Mouse (Mus musculus) midbrain, embryonic 12.5 days (tissue): ENCODE data around the gene Ttyh2. TPM values are rescaled to one million over a fixed set of nuclear protein-coding genes. Genes with fewer than 3 reads are reported as not detected.

Experiments used
- ATAC-seq: fragments of 200-750 bp; cut with Nextera tagmentation; 2 replicates; pipeline ENCODE4 v1.8.0; 2017; ENCODE audit warnings: low read depth, moderate TSS enrichment, moderate library complexity; ENCODE audit not compliant: low FRiP score
- H3K27ac ChIP-seq: fragments of 300-500 bp; sonication (generic); replicated peaks from 2 replicates; pipeline ENCODE4 v1.5.1; 2016; ENCODE audit warnings: mild to moderate bottlenecking
- H3K27me3 ChIP-seq: fragments of 300-500 bp; sonication (generic); 2 replicates; pipeline ENCODE4 v1.6.1; 2016; ENCODE audit warnings: mild to moderate bottlenecking
- H3K36me3 ChIP-seq: fragments of 300-500 bp; sonication (generic); 2 replicates; pipeline ENCODE4 v1.6.1; 2016
- H3K4me1 ChIP-seq: fragments of 300-500 bp; sonication (generic); 2 replicates; pipeline ENCODE4 v1.6.1; 2016
- H3K4me2 ChIP-seq: fragments of 300-500 bp; sonication (generic); replicated peaks from 2 replicates; pipeline ENCODE4 v1.6.1; 2016; ENCODE audit warnings: mild to moderate bottlenecking, moderate library complexity
- H3K4me3 ChIP-seq: fragments of 300-500 bp; sonication (generic); 2 replicates; pipeline ENCODE4 v1.5.1; 2016; ENCODE audit warnings: mild to moderate bottlenecking
- H3K9ac ChIP-seq: fragments of 300-500 bp; sonication (generic); replicated peaks from 2 replicates; pipeline ENCODE4 v1.6.1; 2016; ENCODE audit warnings: mild to moderate bottlenecking, moderate library complexity
- H3K9me3 ChIP-seq: fragments of 300-500 bp; sonication (generic); 2 replicates; pipeline ENCODE4 v1.6.1; 2016; ENCODE audit warnings: mild to moderate bottlenecking
- WGBS: fragments of 180-500 bp; shearing (Covaris S2); methylation state at CpG from one replicate; pipeline ENCODE4 v1.1.7; 2016; 5-methylcytosine and 5-hydroxymethylcytosine counted together
- polyA plus RNA-seq: library from polyadenylated mRNA; unstranded; fragments of >200 nt; fragmentation: Nextera tagmentation; extraction: Ambion mirVana; gene quantifications from 2 replicates; pipeline ENCODE4 v1.2.1, GENCODE M21; 2016

Gene Ttyh2
- polyA plus RNA-seq, 1 experiment from 2014 or later, result 12.3 TPM

DNA sequence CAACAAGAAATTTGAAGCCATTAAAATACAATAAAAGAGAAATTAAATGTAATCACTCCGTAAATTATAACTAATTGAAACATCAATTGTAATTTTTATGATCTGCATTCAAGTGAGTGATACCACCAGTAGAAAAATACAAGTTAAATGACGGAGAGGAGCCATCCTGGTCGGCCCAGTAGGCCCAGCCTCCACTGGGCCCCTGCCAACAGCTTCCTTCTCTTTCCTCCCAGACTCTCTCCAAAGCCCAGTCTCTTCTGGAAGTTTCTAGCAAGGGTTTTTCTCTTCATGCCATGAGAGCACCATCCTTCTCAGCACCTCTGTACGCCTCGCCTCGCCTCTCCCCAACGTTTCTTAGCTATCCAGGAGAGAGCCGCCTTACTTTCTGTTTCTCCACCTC lies 34.1 kb upstream of the Ttyh2 start:
- ATAC-seq, result no peak
- peaks cover 29% of the 10 kb centered on the region for H3K4me1 ChIP-seq
- no peak overlapping the region for H3K9ac ChIP-seq
- peak overlapping the region; percentile 49; the same call in 1 of the 2 replicates for H3K27ac ChIP-seq
- peaks cover 2% of the 10 kb centered on the region; the same call in 1 of the 2 replicates for H3K9me3 ChIP-seq
- H3K27me3 ChIP-seq, result peaks cover 41% of the 10 kb centered on the region
- WGBS, result 92% methylated on average over 8 of the region's 8 CpGs
- no peaks in the 10 kb centered on the region for H3K36me3 ChIP-seq
- H3K4me2 ChIP-seq, result no peak overlapping the region
- H3K4me3 ChIP-seq, result no peak overlapping the region

DNA sequence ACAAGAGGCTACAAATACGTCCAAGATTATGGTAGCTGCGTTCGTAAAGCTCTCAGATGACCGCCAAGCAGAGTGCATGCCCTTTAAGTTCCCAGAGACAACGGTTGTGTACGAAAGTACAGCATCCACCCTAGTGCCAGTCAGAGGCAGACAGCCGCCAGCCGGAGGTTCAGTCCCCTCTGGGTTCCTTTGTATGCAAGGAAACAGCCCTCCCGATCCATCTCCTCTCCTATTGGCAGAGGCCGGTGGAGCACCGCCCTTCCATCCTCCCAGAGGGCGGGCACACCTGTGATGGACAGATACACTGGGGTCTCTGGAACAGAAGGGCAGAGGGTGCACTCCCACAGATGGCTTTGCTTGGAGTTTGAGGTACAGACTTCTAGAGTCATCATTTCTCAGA lies 33.0 kb upstream of the Ttyh2 start:
- no peak overlapping the region for H3K27ac ChIP-seq
- WGBS, result 45% methylated on average over 12 of the region's 12 CpGs
- peaks cover 7% of the 10 kb centered on the region; the same call in 1 of the 2 replicates for H3K9me3 ChIP-seq

DNA sequence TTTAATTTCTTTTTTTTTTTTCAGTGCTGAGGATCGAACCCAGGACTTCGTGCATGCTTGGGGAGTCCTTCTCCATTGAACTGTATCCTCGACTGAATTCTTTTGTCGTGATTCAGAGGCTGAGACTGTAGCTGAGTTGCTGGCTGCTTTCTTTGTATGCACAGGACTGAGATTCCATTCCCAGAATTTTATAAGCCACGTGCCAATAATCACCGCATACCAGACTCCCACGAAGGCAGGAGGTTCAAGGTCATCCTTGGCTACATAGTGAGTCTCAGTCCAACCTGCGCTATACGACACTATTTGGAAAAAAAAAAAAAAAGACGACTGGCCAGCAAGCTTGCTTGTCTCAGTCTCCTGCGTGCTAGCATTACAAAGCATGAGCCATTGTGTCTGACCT lies 32.3 kb upstream of the Ttyh2 start:
- Histone ChIP-seq H3K9me3 (peaks cover 7% of the 10 kb centered on the region; the same call in 1 of the 2 replicates), H3K4me3 (no peak overlapping the region), H3K4me2 (no peak overlapping the region), H3K36me3 (no peaks in the 10 kb centered on the region), H3K27ac (no peak overlapping the region), H3K9ac (no peak overlapping the region), H3K4me1 (peaks cover 17% of the 10 kb centered on the region), H3K27me3 (peaks cover 29% of the 10 kb centered on the region)
- ATAC-seq, result no peak
- WGBS, result 79% methylated on average over 11 of the region's 11 CpGs

More for the DNA sequence above, 33.0 kb upstream of the Ttyh2 start:
- Histone ChIP-seq H3K27me3 (peaks cover 37% of the 10 kb centered on the region), H3K36me3 (no peaks in the 10 kb centered on the region), H3K4me1 (peaks cover 20% of the 10 kb centered on the region), H3K4me2 (no peak overlapping the region), H3K4me3 (no peak overlapping the region), H3K9ac (no peak overlapping the region)
- peak; percentile 74 for ATAC-seq

DNA sequence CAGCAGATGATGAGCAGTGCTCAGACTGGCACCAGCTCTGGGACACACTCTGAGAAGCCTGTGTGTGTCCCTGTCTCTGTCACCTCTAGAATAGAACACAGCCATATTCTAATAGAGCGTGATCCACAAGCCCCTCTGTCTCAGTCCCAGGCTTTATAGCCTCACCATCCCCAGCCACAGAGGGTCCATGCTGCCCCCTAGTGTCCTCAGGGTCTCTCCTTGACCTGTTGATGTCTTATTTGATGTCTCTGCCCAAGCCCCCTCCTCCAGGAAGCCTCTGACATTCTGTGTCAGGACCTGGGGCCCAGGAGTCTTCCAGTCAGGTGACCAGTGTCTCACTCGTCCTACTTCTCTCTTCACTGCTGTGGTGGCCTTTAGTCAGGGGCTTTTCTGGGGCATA lies 31.1 kb upstream of the Ttyh2 start:
- H3K36me3 ChIP-seq, result no peaks in the 10 kb centered on the region
- no peak overlapping the region for H3K9ac ChIP-seq
- peaks cover 7% of the 10 kb centered on the region; the same call in 1 of the 2 replicates for H3K9me3 ChIP-seq
- ATAC-seq, result no peak
- WGBS, result 45% methylated on average over 2 of the region's 2 CpGs
- no peak overlapping the region for H3K27ac ChIP-seq
- peaks cover 17% of the 10 kb centered on the region for H3K27me3 ChIP-seq
- H3K4me3 ChIP-seq, result no peak overlapping the region
- H3K4me2 ChIP-seq, result no peak overlapping the region
- H3K4me1 ChIP-seq, result peaks cover 15% of the 10 kb centered on the region

DNA sequence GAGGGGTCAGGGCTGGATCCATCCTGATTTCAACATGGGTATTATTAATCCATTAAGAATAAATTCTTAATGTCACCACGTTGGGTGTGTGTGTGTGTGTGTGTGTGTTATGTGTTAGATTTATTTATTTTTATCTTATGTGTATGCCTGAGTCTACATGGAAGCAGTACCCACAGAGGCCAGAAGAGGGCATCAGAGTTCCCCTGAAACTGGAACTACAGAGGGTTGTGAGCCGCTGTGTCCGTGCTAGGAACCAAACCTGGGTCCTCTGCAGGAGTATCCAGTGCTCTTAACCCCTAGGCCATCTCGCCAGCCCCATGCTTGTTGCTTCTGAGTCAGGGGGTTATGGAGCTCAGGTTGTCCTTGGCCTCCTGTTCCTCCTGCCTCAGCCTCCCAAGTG lies 25.7 kb upstream of the Ttyh2 start:
- Histone ChIP-seq H3K27ac (no peak overlapping the region), H3K9me3 (peaks cover 7% of the 10 kb centered on the region; the same call in 1 of the 2 replicates), H3K4me2 (no peak overlapping the region), H3K4me1 (peaks cover 7% of the 10 kb centered on the region; the same call in 1 of the 2 replicates), H3K9ac (no peak overlapping the region), H3K27me3 (peaks cover 15% of the 10 kb centered on the region), H3K36me3 (no peaks in the 10 kb centered on the region), H3K4me3 (no peak overlapping the region)
- no peak for ATAC-seq
- WGBS, result 64% methylated on average over 4 of the region's 4 CpGs

DNA sequence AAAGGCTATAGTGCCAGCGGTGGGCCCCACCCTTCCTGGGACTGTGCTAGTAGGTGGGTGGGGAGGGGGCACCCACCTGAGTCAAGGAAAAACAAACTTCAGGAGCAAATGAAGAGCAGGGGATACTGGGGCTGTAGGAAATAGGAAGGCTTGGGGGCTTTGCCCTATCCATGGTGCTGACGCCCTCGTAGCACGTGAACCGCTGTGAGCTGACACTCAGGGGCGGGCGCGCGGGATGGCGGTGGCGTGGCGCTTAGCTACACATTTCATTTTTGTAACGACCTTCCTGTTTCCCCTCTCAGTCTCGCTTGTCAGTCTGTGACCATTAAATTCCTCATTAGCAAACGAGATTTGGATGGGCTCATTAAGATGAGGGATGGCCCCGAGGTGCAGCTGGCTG lies 22.7 kb upstream of the Ttyh2 start:
- no peaks in the 10 kb centered on the region for H3K9me3 ChIP-seq
- no peak overlapping the region for H3K9ac ChIP-seq
- WGBS, result 8% methylated on average over 16 of the region's 16 CpGs
- H3K27ac ChIP-seq, result no peak overlapping the region
- H3K4me2 ChIP-seq, result peak overlapping the region; percentile 18; the same call in 1 of the 2 replicates
- H3K27me3 ChIP-seq, result peaks cover 27% of the 10 kb centered on the region
- no peak overlapping the region for H3K4me3 ChIP-seq
- H3K36me3 ChIP-seq, result no peaks in the 10 kb centered on the region
- no peak for ATAC-seq
- H3K4me1 ChIP-seq, result peaks cover 15% of the 10 kb centered on the region

DNA sequence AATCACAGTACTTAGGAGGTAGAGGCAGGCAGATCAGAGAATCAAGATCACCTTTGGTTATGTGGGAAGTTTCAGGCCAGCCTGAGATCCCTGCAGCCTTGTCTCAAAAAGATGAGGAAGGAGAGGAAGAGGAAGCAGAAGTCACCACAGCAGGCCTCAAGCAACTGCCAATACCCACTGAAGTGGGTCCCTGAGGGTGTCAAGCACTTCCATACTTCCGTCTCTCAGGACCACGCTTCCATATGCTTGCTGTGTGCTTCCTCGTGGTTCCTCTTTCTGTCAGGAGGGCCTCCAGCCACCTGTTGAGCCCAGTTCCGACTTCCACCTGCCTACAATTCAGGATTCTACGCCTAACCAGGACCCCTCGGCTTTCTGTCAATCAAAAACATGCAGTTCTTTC lies 21.6 kb upstream of the Ttyh2 start:
- no peak for ATAC-seq
- H3K9me3 ChIP-seq, result no peaks in the 10 kb centered on the region
- H3K4me1 ChIP-seq, result peaks cover 16% of the 10 kb centered on the region
- H3K27me3 ChIP-seq, result peaks cover 27% of the 10 kb centered on the region
- H3K4me3 ChIP-seq, result no peak overlapping the region
- 84% methylated on average over 6 of the region's 6 CpGs for WGBS
- H3K9ac ChIP-seq, result no peak overlapping the region
- H3K27ac ChIP-seq, result no peak overlapping the region
- no peak overlapping the region for H3K4me2 ChIP-seq
- H3K36me3 ChIP-seq, result no peaks in the 10 kb centered on the region

DNA sequence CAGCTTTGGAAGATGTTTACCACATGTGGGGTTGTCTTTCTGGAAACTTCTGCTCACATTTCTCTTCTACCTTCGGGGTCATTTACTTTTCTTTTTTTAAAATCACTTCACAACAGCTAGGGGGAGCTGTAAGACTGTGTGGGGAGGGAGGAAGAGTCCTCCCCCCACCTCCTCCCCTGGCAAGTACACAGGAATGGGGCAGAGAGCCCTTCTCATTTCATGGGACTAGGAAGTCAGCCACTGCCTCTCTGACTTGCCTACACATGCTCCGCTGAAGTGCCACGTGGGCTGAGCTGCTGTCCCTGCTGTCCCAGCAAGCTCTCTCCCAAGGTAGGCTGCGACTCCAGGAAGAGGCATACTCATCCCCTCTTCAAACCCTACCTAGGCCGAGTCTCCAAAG lies 20.7 kb upstream of the Ttyh2 start:
- ATAC-seq, result no peak
- no peak overlapping the region for H3K27ac ChIP-seq
- H3K9ac ChIP-seq, result no peak overlapping the region
- H3K4me2 ChIP-seq, result no peak overlapping the region
- peaks cover 27% of the 10 kb centered on the region for H3K27me3 ChIP-seq
- no peak overlapping the region for H3K4me3 ChIP-seq
- no peaks in the 10 kb centered on the region for H3K9me3 ChIP-seq
- peaks cover 16% of the 10 kb centered on the region for H3K4me1 ChIP-seq
- H3K36me3 ChIP-seq, result no peaks in the 10 kb centered on the region
- 70% methylated on average over 5 of the region's 5 CpGs for WGBS

DNA sequence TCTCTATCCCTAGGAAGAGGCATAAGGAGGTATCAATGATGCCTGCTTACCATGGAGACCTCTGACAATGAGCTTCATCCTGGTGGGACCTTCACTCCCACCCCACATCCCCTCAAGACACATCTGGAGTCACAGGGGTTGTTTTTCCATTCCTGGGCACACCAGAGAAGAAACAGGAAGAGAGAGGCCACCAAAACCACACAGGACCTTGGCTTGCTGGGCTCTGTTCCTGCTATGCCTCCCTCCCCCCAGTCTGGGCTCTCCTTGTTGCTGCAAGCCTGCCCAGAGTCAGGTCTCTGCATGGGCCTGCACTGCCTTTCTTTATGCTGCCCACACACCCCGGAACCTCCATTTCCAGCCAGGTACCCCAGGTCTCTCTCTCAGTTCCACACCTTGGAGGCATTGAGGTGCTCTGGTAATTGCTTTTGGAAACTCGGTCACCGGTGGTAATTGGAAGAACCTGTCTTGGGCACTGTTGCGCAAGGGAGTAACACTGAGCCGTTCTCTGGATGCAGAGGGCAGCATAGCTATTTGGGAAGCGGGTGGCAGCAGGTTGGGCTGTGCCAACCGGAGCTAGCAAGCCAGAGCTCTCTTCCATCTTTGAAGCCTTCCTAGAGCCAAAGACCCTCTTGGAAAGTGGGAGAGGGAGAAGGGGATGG lies 19.8 kb upstream of the Ttyh2 start:
- WGBS, result 90% methylated on average over 7 of the region's 7 CpGs

DNA sequence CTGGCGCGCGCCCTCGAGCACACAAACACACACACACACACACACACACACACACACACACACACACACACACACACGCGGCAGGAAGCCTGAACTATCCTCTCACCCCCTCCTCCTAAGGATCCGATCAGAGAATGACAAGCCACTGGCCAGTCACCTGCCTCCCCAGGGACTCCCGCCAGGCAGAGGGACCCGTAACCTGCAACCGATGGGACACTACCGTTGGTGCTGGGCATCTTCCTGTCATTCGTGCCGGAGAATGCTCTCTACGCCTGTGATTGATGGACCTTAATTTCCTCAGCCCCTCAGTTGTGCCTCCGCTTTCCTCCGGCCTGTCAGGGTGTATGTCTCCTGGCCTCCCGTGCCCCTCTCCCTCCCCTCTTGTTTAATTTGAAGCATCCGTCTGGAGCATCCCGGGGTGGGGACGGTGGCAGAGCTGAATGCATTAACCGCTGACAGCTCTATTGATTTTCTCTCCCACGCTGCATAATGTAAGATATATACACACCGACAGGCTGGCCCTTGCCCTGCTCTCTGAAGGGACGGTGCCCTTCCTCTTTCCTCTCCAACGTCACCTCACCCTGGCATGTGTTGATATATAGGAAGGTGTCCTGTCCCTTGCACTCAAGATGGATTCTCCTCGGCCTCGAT lies 18.1 kb upstream of the Ttyh2 start:
- peaks cover 16% of the 10 kb centered on the region for H3K4me1 ChIP-seq
- peaks cover 27% of the 10 kb centered on the region for H3K27me3 ChIP-seq
- peak overlapping the region; percentile 79 for H3K27ac ChIP-seq
- no peak overlapping the region; the same call in 1 of the 2 replicates for H3K9ac ChIP-seq
- H3K9me3 ChIP-seq, result no peaks in the 10 kb centered on the region
- peak overlapping the region; percentile 32 for H3K4me2 ChIP-seq
- 39% methylated on average over 25 of the region's 27 CpGs for WGBS
- ATAC-seq, result no peak
- H3K36me3 ChIP-seq, result no peaks in the 10 kb centered on the region
- H3K4me3 ChIP-seq, result no peak overlapping the region

More for the DNA sequence above, 19.8 kb upstream of the Ttyh2 start:
- peaks cover 27% of the 10 kb centered on the region for H3K27me3 ChIP-seq
- no peak overlapping the region for H3K4me3 ChIP-seq
- ATAC-seq, result no peak
- no peaks in the 10 kb centered on the region for H3K9me3 ChIP-seq
- no peaks in the 10 kb centered on the region for H3K36me3 ChIP-seq
- H3K9ac ChIP-seq, result no peak overlapping the region
- H3K27ac ChIP-seq, result no peak overlapping the region
- H3K4me2 ChIP-seq, result no peak overlapping the region
- peaks cover 16% of the 10 kb centered on the region for H3K4me1 ChIP-seq

DNA sequence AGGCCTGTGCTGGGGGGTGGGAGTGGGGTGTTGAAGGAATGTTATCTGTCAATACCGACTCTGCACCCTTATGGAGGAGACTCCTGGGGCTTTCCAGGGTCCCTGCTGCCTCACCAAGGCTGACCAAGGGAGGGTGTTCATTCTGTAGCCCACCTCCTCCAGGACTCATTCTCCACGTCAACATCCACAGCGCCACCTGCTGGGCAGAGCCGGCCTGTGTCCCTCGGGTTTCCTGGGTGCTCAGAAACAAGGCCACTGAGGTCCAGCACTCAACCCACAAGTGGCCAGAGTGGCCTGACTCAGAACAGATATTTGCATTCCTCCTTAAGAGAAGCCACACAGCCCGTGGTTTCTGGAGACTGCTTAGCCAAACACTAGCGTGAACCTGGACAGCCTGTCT lies 17.5 kb upstream of the Ttyh2 start:
- H3K27me3 ChIP-seq, result peaks cover 25% of the 10 kb centered on the region
- 0 out of 2 replicates have a peak overlapping the region, but pooled peaks have one; percentile 32 for H3K4me2 ChIP-seq
- WGBS, result 24% methylated on average over 7 of the region's 7 CpGs
- no peak overlapping the region; the same call in 1 of the 2 replicates for H3K9ac ChIP-seq
- peaks cover 10% of the 10 kb centered on the region for H3K4me1 ChIP-seq
- no peaks in the 10 kb centered on the region for H3K36me3 ChIP-seq
- no peaks in the 10 kb centered on the region for H3K9me3 ChIP-seq
- H3K27ac ChIP-seq, result peak overlapping the region; percentile 79
- no peak overlapping the region for H3K4me3 ChIP-seq
- no peak for ATAC-seq

DNA sequence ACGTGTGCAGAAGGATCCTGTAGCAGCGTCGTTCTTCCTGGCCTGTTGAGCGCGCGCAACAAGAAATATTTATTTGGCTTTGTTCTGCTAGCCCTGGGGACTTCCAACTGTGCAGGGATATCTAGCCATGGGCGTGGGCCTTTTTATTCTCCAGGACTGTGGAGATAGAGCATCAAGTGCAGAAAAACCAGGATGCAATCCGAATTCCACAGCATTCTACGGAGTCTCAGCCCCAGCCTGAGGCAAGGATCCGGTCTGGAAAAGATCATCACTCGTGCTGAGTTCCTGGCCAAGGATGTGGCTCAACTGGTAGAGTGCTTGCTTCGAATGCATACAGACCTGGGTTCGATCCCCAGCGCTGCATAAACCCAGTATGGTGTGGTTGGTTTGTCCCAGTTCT lies 13.1 kb upstream of the Ttyh2 start:
- no peak overlapping the region for H3K4me2 ChIP-seq
- H3K9ac ChIP-seq, result no peak overlapping the region
- WGBS, result 91% methylated on average over 14 of the region's 14 CpGs
- no peaks in the 10 kb centered on the region for H3K9me3 ChIP-seq
- H3K27me3 ChIP-seq, result peaks cover 20% of the 10 kb centered on the region
- H3K4me3 ChIP-seq, result no peak overlapping the region
- H3K27ac ChIP-seq, result no peak overlapping the region
- no peaks in the 10 kb centered on the region for H3K36me3 ChIP-seq
- no peak for ATAC-seq
- peaks cover 5% of the 10 kb centered on the region; the same call in 1 of the 2 replicates for H3K4me1 ChIP-seq
